Mouse (Mus musculus): ENCODE data around the gene Rnf144b. TPM values are rescaled to one million over a fixed set of nuclear protein-coding genes. Genes with fewer than 3 reads are reported as not detected.

Gene Rnf144b
- polyA plus RNA-seq, 1 experiment from 2014 or later = 0.84 TPM

DNA sequence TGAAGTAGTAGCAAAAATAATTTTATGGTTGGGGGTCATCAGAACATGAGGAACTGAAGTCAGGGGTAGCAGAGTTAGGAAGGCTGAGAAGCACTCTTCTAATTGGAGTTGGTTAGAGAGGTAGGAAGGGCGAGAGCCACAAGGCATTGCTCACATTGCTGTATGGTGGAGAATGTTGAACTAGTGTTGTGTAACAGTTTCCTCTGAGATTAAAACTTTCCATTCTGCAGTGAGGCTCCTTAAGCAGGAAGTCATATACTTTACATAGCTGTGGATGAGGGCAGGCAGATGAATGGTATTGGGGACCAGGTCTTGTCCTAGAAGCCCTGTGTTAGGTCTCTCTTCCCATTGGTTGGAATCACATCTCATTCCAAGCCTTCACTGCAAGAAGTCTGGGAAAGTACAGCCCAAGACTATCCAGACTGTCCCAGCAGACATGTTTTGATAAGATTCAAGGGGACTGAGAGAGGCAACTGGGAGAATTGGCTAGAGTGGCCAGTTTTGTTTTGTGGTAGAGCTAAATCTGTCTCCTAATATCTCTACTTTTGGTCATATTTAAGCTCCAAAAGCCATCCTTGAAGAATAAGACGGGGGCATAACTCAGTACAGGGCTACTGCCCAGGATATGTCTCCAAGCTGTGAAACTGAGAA, 128.8 kb downstream of the Rnf144b start:
- H3K27me3 ChIP-seq = no peaks in the 10 kb centered on the region; the same call in 1 of the 2 replicates
- H3K27ac ChIP-seq (replicated peaks) = no peak overlapping the region
- H3K9me3 ChIP-seq = no peaks in the 10 kb centered on the region
- no peak overlapping the region for H3K4me3 ChIP-seq
- WGBS = 84% methylated on average over 2 of the region's 2 CpGs
- no peak overlapping the region for H3K9ac ChIP-seq (replicated peaks)
- ATAC-seq (ENCODE audit: low FRiP score, low read depth) = no peak
- H3K36me3 ChIP-seq = no peaks in the 10 kb centered on the region
- H3K4me2 ChIP-seq (replicated peaks) = no peak overlapping the region
- peaks cover 21% of the 10 kb centered on the region for H3K4me1 ChIP-seq

DNA sequence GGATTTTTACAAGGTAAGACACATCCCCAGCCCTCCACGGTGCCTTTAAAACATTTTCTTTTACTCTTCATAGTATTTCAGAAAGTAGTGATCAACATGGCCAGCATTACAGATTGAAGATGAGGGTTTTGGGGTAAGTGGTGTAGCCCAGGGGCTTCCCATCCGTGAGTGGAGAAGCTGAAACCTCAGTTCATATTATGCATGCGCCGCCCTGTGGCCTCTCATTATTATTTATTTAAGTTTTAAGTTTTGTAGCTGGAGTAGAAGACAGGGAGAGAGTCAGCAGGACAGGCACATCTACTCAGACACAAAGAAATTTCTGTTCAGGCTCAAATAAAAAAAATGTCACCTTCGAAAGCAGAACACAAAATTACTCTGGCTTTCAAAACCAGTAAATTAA, 131.3 kb downstream of the Rnf144b start:
- no peak overlapping the region for H3K4me2 ChIP-seq (replicated peaks)
- 81% methylated on average over 5 of the region's 5 CpGs for WGBS
- no peak for ATAC-seq (ENCODE audit: low FRiP score, low read depth)
- no peak overlapping the region for H3K27ac ChIP-seq (replicated peaks)
- H3K9ac ChIP-seq (replicated peaks) = no peak overlapping the region
- no peaks in the 10 kb centered on the region for H3K9me3 ChIP-seq
- no peaks in the 10 kb centered on the region for H3K27me3 ChIP-seq
- H3K4me3 ChIP-seq = no peak overlapping the region
- H3K36me3 ChIP-seq = no peaks in the 10 kb centered on the region
- H3K4me1 ChIP-seq = 0 out of 2 replicates have a peak, but pooled peaks cover 7% of the 10 kb centered on the region

DNA sequence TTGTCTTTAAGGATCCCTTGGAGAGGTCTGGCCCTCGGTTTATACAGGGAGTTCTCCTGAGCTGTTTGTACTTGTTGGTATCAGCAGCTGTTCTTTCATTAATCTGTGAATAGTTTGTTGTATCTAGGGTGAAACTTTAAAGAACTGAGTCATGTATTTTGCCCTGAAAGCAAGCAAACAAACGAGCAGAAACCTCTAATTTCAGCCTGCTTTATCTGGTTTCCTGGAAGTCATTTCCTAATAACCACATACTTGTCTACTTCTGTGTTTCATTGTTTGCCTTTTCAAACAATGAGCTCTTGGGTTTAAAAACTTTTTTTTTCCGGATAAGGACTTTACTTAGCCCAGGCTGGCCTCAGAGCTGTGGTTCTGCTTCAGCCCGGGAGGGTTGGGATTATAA, 136.8 kb downstream of the Rnf144b start:
- no peak overlapping the region for H3K27ac ChIP-seq (replicated peaks)
- H3K4me2 ChIP-seq (replicated peaks) = no peak overlapping the region
- H3K36me3 ChIP-seq = no peaks in the 10 kb centered on the region
- no peak overlapping the region for H3K9ac ChIP-seq (replicated peaks)
- 61% methylated on average over 4 of the region's 4 CpGs for WGBS
- no peaks in the 10 kb centered on the region for H3K27me3 ChIP-seq
- ATAC-seq (ENCODE audit: low FRiP score, low read depth) = no peak
- H3K4me1 ChIP-seq = 0 out of 2 replicates have a peak, but pooled peaks cover 8% of the 10 kb centered on the region
- H3K9me3 ChIP-seq = no peaks in the 10 kb centered on the region
- no peak overlapping the region for H3K4me3 ChIP-seq

DNA sequence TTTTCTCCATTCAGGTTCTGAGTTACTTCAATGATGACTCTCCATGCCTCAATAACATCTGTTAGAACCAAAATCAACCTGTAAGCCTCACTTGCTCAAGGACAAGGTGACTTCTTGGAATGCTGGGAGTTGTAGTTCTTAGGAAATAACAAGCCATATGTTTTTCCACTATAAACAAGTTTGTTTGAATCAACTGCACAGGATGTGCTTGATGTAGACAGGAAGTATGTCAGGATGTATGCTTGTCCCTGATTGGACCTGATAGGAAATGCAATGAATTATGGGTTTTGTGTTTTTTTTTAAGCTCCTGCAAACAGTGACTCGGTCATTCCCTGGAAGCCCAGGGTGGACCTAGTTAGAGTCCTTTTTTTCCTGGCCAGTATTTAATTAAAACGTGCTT, 139.5 kb downstream of the Rnf144b start:
- H3K4me1 ChIP-seq = 0 out of 2 replicates have a peak, but pooled peaks cover 8% of the 10 kb centered on the region
- H3K4me2 ChIP-seq (replicated peaks) = no peak overlapping the region
- no peak for ATAC-seq (ENCODE audit: low FRiP score, low read depth)
- no peaks in the 10 kb centered on the region for H3K36me3 ChIP-seq
- WGBS = 80% methylated on average over 2 of the region's 2 CpGs
- no peaks in the 10 kb centered on the region for H3K27me3 ChIP-seq
- H3K27ac ChIP-seq (replicated peaks) = no peak overlapping the region
- H3K9me3 ChIP-seq = no peaks in the 10 kb centered on the region
- H3K4me3 ChIP-seq = no peak overlapping the region
- H3K9ac ChIP-seq (replicated peaks) = no peak overlapping the region

DNA sequence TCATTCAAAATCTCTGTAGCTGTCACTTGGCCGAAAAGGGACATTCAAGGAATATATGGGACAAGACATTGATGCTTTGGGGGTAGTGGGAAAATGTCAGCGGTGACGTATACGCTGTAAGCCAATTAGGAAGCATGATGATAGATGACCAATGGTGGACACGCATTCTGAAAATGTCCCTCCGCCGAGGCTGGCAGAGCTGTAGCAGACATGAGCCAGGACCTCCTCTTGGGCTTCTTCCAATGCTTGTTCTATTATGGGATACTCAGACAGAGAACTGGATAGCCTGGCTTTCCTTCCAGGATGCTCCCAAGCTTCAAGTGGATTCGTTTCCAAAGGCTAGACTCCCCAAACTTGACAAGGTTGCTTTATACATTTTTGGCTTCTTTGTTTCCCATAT, 141.9 kb downstream of the Rnf144b start:
- 88% methylated on average over 8 of the region's 8 CpGs for WGBS
- H3K27ac ChIP-seq (replicated peaks) = no peak overlapping the region
- no peak overlapping the region for H3K4me3 ChIP-seq
- no peaks in the 10 kb centered on the region for H3K36me3 ChIP-seq
- no peaks in the 10 kb centered on the region for H3K27me3 ChIP-seq
- no peak overlapping the region for H3K4me2 ChIP-seq (replicated peaks)
- H3K4me1 ChIP-seq = no peaks in the 10 kb centered on the region
- no peak overlapping the region for H3K9ac ChIP-seq (replicated peaks)
- H3K9me3 ChIP-seq = no peaks in the 10 kb centered on the region; the same call in 1 of the 2 replicates
- ATAC-seq (ENCODE audit: low FRiP score, low read depth) = no peak

DNA sequence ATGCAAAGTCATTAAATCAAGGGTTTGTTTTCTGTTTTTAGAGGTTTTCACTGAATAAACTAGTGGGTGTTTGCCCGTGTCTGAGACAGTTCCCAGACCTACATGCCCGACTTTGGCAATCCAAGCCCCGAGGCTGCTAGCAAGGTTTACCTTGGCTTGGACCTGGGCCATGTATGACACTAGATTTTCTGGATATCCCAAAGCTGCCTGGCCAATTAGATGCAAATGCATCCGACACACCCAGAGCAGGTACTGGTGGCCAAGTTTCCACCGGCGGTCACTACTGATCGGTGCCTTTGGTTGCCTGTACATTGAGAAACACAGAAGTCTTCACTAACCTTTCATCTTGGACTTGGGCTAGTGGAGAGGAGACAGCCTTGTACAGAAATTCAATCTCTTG, 144.0 kb downstream of the Rnf144b start:
- no peak for ATAC-seq (ENCODE audit: low FRiP score, low read depth)

DNA sequence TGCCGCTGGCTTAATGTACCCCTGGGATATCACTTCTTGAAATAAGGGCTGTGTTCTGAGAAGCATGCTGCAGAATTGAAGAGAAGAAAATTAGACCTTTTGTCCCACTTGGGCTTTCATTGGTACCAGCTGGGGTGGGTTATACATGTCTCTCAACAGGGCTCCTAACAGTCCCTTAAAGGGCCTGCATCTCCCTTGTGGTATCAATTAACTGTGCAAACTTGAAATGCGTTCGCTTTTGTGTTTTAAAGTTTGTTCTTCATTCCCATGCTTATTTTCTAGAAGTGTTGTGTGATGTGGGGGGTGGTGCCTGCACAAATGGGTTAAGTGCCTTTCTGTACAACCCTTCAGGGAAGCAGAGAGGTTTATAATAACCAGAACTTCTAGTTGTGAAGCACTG, 145.8 kb downstream of the Rnf144b start:
- 81% methylated on average over 3 of the region's 3 CpGs for WGBS
- H3K4me2 ChIP-seq (replicated peaks) = no peak overlapping the region
- H3K4me3 ChIP-seq = no peak overlapping the region
- no peak overlapping the region for H3K9ac ChIP-seq (replicated peaks)
- no peak overlapping the region for H3K27ac ChIP-seq (replicated peaks)
- H3K9me3 ChIP-seq = no peaks in the 10 kb centered on the region; the same call in 1 of the 2 replicates
- no peak for ATAC-seq (ENCODE audit: low FRiP score, low read depth)
- peaks cover 6% of the 10 kb centered on the region for H3K4me1 ChIP-seq
- H3K36me3 ChIP-seq = no peaks in the 10 kb centered on the region
- no peaks in the 10 kb centered on the region for H3K27me3 ChIP-seq

More for the DNA sequence above, 144.0 kb downstream of the Rnf144b start:
- WGBS = 94% methylated on average over 7 of the region's 7 CpGs
- no peaks in the 10 kb centered on the region; the same call in 1 of the 2 replicates for H3K9me3 ChIP-seq
- no peaks in the 10 kb centered on the region for H3K36me3 ChIP-seq
- H3K9ac ChIP-seq (replicated peaks) = no peak overlapping the region
- H3K27me3 ChIP-seq = no peaks in the 10 kb centered on the region
- H3K4me1 ChIP-seq = no peaks in the 10 kb centered on the region
- H3K4me2 ChIP-seq (replicated peaks) = no peak overlapping the region
- H3K27ac ChIP-seq (replicated peaks) = no peak overlapping the region
- H3K4me3 ChIP-seq = no peak overlapping the region

DNA sequence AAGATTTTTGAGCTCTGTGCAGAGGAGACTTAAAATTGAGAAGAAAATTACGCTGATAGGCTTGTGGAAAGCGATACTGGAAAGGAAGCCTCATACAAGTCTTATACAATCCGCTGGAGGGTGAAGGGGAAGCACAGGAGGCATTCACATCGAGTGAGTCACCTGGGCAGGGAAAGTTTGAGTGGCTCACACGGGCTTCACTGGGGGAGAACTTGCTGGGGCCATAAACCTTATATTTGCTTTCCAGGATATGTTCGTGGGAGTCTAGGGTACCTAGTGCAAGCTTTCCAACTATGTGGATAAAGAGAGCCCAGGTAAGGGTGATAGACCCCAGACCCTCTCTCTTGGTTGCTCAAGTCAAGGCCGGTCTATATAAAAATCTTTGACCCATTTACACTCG, 150.5 kb downstream of the Rnf144b start:
- peak overlapping the region; percentile 43 for H3K4me2 ChIP-seq (replicated peaks)
- H3K36me3 ChIP-seq = no peaks in the 10 kb centered on the region
- no peak for ATAC-seq (ENCODE audit: low FRiP score, low read depth)
- H3K9me3 ChIP-seq = no peaks in the 10 kb centered on the region
- no peaks in the 10 kb centered on the region for H3K27me3 ChIP-seq
- peaks cover 25% of the 10 kb centered on the region for H3K4me1 ChIP-seq
- peak overlapping the region; percentile 24; the same call in 1 of the 2 replicates for H3K4me3 ChIP-seq
- peak overlapping the region; percentile 71 for H3K27ac ChIP-seq (replicated peaks)
- 10% methylated on average over 8 of the region's 8 CpGs for WGBS
- H3K9ac ChIP-seq (replicated peaks) = no peak overlapping the region

DNA sequence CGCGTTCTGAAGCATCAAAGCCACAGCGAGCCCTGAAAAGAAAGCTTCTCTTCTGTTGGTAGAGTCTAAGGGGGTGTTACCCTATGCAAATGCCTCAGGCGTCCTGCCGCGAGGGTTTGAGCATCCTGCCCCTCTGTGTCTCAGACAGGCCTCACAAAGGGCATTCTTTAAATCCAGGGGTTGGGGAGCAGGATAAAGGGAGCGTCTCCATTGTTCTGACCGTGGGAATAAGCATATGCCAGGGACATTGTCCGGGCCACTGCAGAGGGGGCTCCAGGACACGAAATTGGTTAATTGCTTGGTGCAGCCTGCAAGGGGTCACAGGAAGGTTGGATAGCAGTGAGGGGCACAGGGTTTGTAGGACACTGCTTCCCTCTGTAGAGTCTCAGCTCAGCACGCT, 151.0 kb downstream of the Rnf144b start:
- peak; percentile 86 for ATAC-seq (ENCODE audit: low FRiP score, low read depth)
- H3K27me3 ChIP-seq = no peaks in the 10 kb centered on the region
- peak overlapping the region; percentile 24 for H3K4me3 ChIP-seq
- no peak overlapping the region; the same call in 1 of the 2 replicates for H3K9ac ChIP-seq (replicated peaks)
- no peaks in the 10 kb centered on the region for H3K36me3 ChIP-seq
- no peaks in the 10 kb centered on the region for H3K9me3 ChIP-seq
- H3K4me1 ChIP-seq = peaks cover 31% of the 10 kb centered on the region
- WGBS = 0% methylated on average over 11 of the region's 11 CpGs
- H3K27ac ChIP-seq (replicated peaks) = peak overlapping the region; percentile 71
- peak overlapping the region; percentile 43 for H3K4me2 ChIP-seq (replicated peaks)

DNA sequence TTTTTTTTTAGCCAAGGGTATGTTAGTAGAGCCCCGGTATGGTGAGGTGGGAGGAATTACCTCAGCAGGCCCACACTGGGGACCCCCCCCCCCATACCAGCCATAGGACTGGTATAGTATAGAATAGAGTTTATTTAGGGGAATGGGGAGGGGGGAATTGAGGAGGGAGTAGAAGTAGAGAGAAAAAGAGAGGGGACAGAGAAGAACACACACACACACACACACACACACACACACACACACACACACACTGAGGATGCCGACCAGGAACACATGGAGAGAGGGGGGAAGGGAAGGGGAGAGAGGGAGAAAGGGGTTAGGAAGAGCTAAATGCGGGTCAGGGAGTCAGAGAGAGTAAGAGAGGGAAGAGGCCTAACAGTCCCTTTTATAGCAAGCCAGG, 151.7 kb downstream of the Rnf144b start:
- Histone ChIP-seq H3K4me1 (peaks cover 32% of the 10 kb centered on the region), H3K4me3 (no peak overlapping the region), H3K9ac (replicated peaks) (no peak overlapping the region), H3K27me3 (no peaks in the 10 kb centered on the region), H3K9me3 (no peaks in the 10 kb centered on the region), H3K4me2 (replicated peaks) (no peak overlapping the region), H3K36me3 (no peaks in the 10 kb centered on the region), H3K27ac (replicated peaks) (0 out of 2 replicates have a peak overlapping the region, but pooled peaks have one; percentile 39)
- ATAC-seq (ENCODE audit: low FRiP score, low read depth) = peak; percentile 34; the same call in 1 of the 2 replicates
- 6% methylated on average over 3 of the region's 3 CpGs for WGBS

DNA sequence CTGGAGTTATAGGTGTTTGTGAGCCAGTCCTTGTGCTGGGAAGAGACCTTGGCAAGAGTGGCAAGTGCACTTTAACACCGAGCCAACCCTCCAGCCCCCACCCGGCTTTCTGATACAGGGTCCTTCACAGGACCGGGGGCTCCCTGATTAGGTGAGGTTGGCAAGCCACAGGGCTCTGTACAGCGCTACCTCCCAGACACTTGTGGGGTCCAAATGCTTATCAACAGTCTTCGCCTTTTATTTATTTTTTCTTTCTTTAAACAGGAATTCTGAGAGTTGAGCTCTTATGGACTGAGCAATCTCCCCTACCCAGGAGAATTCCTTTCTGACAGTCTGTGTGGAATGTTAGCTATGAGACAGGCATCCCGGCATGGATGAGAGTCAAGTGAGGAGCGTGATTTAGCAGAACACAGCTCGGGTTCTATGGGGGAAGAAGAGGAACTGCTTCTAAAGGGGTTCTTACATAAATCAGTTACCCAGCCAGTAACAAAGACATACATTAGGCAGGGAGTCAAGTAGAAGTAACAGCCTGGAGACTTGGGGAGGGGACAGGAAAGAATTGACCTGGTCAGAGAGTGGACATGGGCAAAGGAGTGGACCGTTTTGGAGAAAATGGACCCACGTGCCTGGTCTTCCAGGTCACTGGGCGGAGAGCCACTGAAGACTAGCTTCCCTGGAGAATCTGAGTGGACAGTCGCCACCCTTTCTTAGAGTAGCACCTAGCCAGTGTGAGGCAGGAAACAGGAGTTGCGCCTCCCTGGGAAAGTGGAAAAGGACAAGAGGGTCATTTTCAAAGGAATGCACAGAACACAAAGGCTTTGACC, 154.8 kb downstream of the Rnf144b start:
- ATAC-seq (ENCODE audit: low FRiP score, low read depth) = no peak
- peak overlapping the region; percentile 43 for H3K27ac ChIP-seq (replicated peaks)

DNA sequence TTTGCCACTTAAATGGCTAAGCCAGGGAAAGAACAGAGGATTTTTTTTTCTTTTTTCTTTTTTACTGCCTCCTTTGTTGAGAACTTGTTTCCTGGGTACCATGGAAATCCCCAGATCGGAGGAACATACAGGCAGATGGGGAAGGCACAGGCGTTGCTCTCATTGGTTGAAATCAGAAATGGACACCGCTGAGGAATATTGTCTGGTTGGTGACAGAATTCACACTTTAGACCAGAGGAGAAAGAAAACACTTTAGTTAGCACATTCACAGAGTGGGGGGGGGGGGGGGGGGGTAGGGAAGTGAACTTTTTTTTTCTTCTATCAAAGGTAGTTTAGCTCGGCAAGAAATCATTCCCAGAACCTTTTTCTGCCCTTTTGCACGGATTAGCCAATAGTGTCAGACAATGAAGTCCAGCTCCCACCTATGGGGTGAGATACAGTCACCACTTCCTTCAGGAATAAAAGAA, 155.4 kb downstream of the Rnf144b start:
- no peak for ATAC-seq (ENCODE audit: low FRiP score, low read depth)
- 3% methylated on average over 5 of the region's 5 CpGs for WGBS
- no peaks in the 10 kb centered on the region for H3K36me3 ChIP-seq
- H3K4me2 ChIP-seq (replicated peaks) = peak overlapping the region; percentile 17; the same call in 1 of the 2 replicates
- peaks cover 29% of the 10 kb centered on the region for H3K4me1 ChIP-seq
- no peaks in the 10 kb centered on the region for H3K9me3 ChIP-seq
- no peaks in the 10 kb centered on the region for H3K27me3 ChIP-seq
- H3K9ac ChIP-seq (replicated peaks) = no peak overlapping the region
- no peak overlapping the region for H3K4me3 ChIP-seq
- H3K27ac ChIP-seq (replicated peaks) = 0 out of 2 replicates have a peak overlapping the region, but pooled peaks have one; percentile 43

More for the DNA sequence above, 154.8 kb downstream of the Rnf144b start:
- H3K4me1 ChIP-seq = peaks cover 32% of the 10 kb centered on the region
- peak overlapping the region; percentile 17; the same call in 1 of the 2 replicates for H3K4me2 ChIP-seq (replicated peaks)
- H3K9me3 ChIP-seq = no peaks in the 10 kb centered on the region
- no peaks in the 10 kb centered on the region for H3K36me3 ChIP-seq
- H3K4me3 ChIP-seq = no peak overlapping the region
- no peak overlapping the region for H3K9ac ChIP-seq (replicated peaks)
- no peaks in the 10 kb centered on the region for H3K27me3 ChIP-seq
- WGBS = 19% methylated on average over 13 of the region's 13 CpGs
